Mouse (Mus musculus) neural tube, embryonic 13.5 days (tissue): ENCODE results near the gene Usf1. TPM values are rescaled to one million over a fixed set of nuclear protein-coding genes. Genes with fewer than 3 reads are reported as not detected.

ENCODE experiments used
- ATAC-seq: fragments of 200-750 bp; cut with Nextera tagmentation; 2 replicates; pipeline ENCODE4 v1.8.0; 2017; ENCODE audit warnings: low read depth, mild to moderate bottlenecking, moderate TSS enrichment, moderate library complexity
- H3K27ac ChIP-seq: fragments of 300-500 bp; sonication (generic); replicated peaks from 2 replicates; pipeline ENCODE4 v1.5.1; 2015; ENCODE audit warnings: moderate library complexity, mild to moderate bottlenecking, inconsistent platforms
- H3K27me3 ChIP-seq: fragments of 300-500 bp; sonication (generic); 2 replicates; pipeline ENCODE4 v1.6.1; 2015; ENCODE audit warnings: mild to moderate bottlenecking, inconsistent platforms
- H3K36me3 ChIP-seq: fragments of 300-500 bp; sonication (generic); 2 replicates; pipeline ENCODE4 v1.6.1; 2015; ENCODE audit warnings: mild to moderate bottlenecking, inconsistent platforms
- H3K4me1 ChIP-seq: fragments of 300-500 bp; sonication (generic); replicated peaks from 2 replicates; pipeline ENCODE4 v1.6.1; 2015; ENCODE audit warnings: inconsistent platforms
- H3K4me2 ChIP-seq: fragments of 300-500 bp; sonication (generic); 2 replicates; pipeline ENCODE4 v1.6.1; 2015; ENCODE audit warnings: inconsistent platforms, mild to moderate bottlenecking, moderate library complexity
- H3K4me3 ChIP-seq: fragments of 300-500 bp; sonication (generic); 2 replicates; pipeline ENCODE4 v1.5.1; 2015; ENCODE audit warnings: mild to moderate bottlenecking, inconsistent platforms
- H3K9ac ChIP-seq: fragments of 300-500 bp; sonication (generic); 2 replicates; pipeline ENCODE4 v1.6.1; 2015; ENCODE audit warnings: moderate library complexity, mild to moderate bottlenecking, inconsistent platforms
- H3K9me3 ChIP-seq: fragments of 300-500 bp; sonication (generic); 2 replicates; pipeline ENCODE4 v1.6.1; 2016; ENCODE audit warnings: inconsistent platforms
- WGBS: fragments of 180-500 bp; shearing (Covaris S2); methylation state at CpG from one replicate; pipeline ENCODE4 v1.1.7; 2015; 5-methylcytosine and 5-hydroxymethylcytosine counted together
- polyA plus RNA-seq: library from polyadenylated mRNA; unstranded; fragments of >200 nt; fragmentation: Nextera tagmentation; extraction: Ambion mirVana; gene quantifications from 2 replicates; pipeline ENCODE4 v1.2.1, GENCODE M21; 2015

Gene Usf1
- polyA plus RNA-seq, 1 experiment from 2014 or later, result 183 TPM

DNA sequence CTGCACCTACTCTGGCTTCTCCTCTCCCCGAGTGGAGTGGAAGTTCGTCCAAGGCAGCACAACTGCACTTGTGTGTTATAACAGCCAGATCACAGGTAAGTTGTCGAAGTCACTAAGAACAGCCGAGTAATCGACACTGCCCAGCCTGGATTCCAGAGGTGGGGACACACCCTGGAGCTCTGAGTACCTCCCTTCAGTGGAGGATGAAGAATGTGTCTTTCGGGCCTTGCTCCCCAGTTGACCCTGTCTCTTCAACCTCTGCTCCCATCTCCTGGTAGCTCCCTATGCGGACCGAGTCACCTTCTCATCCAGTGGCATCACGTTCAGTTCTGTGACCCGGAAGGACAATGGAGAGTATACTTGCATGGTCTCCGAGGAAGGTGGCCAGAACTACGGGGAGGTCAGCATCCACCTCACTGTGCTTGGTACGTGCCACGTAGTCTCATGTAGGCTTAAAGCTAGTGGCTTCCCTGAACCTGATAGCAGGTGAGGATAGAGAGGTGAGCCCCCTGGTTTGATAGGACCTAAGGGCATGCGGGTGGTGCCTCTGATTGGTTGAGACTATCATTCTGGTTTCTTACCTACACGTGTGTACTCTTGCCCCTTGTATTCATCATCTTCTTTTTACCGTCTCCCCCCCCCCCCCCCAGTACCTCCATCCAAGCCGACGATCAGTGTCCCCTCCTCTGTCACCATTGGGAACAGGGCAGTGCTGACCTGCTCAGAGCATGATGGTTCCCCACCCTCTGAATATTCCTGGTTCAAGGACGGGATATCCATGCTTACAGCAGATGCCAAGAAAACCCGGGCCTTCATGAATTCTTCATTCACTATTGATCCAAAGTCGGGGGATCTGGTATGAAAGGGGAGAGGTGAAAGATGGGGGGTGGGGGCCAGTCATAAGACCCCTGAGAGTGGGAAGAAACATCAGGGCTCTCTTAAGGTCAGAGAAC lies 49.7 kb downstream of the Usf1 start:
- Histone ChIP-seq H3K9ac (no peak overlapping the region), H3K9me3 (no peaks in the 10 kb centered on the region), H3K36me3 (no peaks in the 10 kb centered on the region), H3K4me3 (no peak overlapping the region), H3K4me1 (peaks cover 10% of the 10 kb centered on the region), H3K27ac (no peak overlapping the region), H3K4me2 (no peak overlapping the region), H3K27me3 (no peaks in the 10 kb centered on the region)
- 96% methylated on average over 22 of the region's 22 CpGs for WGBS
- ATAC-seq, result no peak

DNA sequence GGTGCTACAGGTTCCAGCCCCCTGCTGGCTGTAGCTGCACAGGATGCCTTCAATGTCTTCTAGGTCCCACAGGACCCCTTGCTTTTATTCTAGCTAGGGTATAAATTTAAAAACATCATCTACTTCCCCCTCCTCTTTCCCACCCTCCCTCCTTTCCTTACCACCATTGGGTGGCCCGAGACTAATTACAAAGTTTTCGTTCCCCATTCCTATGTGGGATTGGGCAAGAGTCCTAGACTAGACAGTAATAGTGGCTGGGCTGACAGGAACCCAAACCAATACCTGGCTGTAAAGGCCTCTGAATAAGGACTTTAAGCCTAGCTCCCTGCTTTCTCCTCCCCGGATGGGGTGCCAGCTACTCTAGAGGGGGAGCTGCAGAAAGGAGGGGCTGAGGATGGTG lies 52.0 kb downstream of the Usf1 start:
- Histone ChIP-seq H3K36me3 (no peaks in the 10 kb centered on the region), H3K9ac (no peak overlapping the region), H3K4me3 (no peak overlapping the region), H3K27ac (no peak overlapping the region), H3K4me2 (no peak overlapping the region), H3K9me3 (no peaks in the 10 kb centered on the region), H3K4me1 (peaks cover 10% of the 10 kb centered on the region), H3K27me3 (no peaks in the 10 kb centered on the region)
- 96% methylated on average over 3 of the region's 3 CpGs for WGBS
- ATAC-seq, result no peak

DNA sequence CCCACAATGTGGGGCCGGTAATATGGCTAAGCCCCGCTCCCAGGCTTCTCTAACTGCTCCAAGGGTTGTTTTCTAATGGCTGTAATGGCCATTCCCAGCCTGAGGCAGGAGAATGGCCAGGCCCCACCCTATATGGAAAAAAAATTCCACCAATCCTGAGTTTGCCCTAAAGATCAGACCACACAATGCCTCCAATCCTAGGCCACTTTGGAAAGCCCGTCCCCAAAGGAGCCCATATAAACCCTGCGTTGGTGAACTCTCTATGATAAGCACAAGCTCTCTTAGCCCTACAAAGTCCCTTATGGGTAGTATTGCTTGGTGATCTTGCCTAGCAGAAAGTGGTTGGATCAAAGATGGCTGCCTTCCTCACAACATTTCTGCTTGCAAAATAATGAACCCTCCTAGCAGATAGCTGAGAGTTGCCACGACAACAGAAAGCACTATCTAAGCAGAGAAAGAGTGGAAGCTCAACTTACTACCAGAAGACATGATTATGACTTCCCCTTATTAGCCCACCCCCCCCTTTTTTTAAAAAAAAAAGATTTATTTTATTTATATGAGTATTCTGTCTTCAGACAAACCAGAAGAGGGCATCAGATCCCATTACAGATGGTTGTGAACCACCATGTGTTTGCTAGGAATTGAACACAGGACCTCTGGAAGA lies 54.8 kb downstream of the Usf1 start:
- Histone ChIP-seq H3K36me3 (no peaks in the 10 kb centered on the region), H3K9ac (no peak overlapping the region), H3K9me3 (no peaks in the 10 kb centered on the region), H3K27ac (no peak overlapping the region), H3K4me2 (no peak overlapping the region), H3K4me3 (no peak overlapping the region), H3K27me3 (no peaks in the 10 kb centered on the region), H3K4me1 (no peaks in the 10 kb centered on the region)
- no peak for ATAC-seq
- 89% methylated on average over 5 of the region's 5 CpGs for WGBS

DNA sequence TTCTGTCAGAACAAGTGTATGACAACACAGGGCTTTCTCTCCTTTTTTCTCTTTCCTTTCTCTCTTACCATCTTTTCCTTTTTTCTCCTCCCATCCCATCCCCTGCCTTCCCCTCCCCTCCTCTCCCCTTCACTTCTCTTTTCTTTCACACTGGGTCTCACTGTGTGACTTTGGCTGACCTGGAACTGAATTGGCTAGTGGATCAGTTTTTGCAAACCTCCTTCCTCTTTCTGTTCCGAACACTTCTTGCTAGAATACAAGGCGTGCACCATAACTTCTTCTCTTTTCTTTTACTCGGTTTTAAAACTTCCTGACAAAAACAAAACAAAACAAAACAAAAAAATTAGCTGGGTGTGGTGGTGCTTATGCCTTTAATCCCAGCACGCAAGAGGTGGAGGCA lies 55.5 kb downstream of the Usf1 start:
- Histone ChIP-seq H3K27me3 (no peaks in the 10 kb centered on the region), H3K9me3 (no peaks in the 10 kb centered on the region), H3K27ac (no peak overlapping the region), H3K9ac (no peak overlapping the region), H3K4me1 (no peaks in the 10 kb centered on the region), H3K4me2 (no peak overlapping the region), H3K4me3 (no peak overlapping the region), H3K36me3 (no peaks in the 10 kb centered on the region)
- WGBS, result 82% methylated on average over 4 of the region's 4 CpGs
- no peak for ATAC-seq

Other genes starting within 250 kb of the Usf1 start
- gene Pcp4l1, start 215.0 kb upstream of the Usf1 start, polyA plus RNA-seq, result 13.9 and 18.4 TPM in 2 replicates
- gene Nr1i3, start 197.3 kb upstream of the Usf1 start, polyA plus RNA-seq, result 0.22 and 0.25 TPM in 2 replicates
- gene Tomm40l, start 188.8 kb upstream of the Usf1 start, polyA plus RNA-seq, result 32.6 and 42.6 TPM in 2 replicates
- 4.1 and 6.8 TPM in 2 replicates for gene Apoa2, start 186.3 kb upstream of the Usf1 start, polyA plus RNA-seq
- gene Fcer1g, start 176.9 kb upstream of the Usf1 start, polyA plus RNA-seq, result 38.6 and 38.7 TPM in 2 replicates
- 3.0 and 4.3 TPM in 2 replicates for gene Adamts4, start 160.9 kb upstream of the Usf1 start, polyA plus RNA-seq
- gene Ndufs2, start 159.9 kb upstream of the Usf1 start, polyA plus RNA-seq, result 257 and 263 TPM in 2 replicates
- gene B4galt3, start 141.0 kb upstream of the Usf1 start, polyA plus RNA-seq, result 94.0 and 97.8 TPM in 2 replicates
- 43.1 and 47.2 TPM in 2 replicates for gene Ppox, start 130.1 kb upstream of the Usf1 start, polyA plus RNA-seq
- 89.3 and 97.3 TPM in 2 replicates for gene Usp21, start 123.3 kb upstream of the Usf1 start, polyA plus RNA-seq
- gene Ufc1, start 116.3 kb upstream of the Usf1 start, polyA plus RNA-seq, result 124 and 132 TPM in 2 replicates
- gene Dedd, start 82.2 kb upstream of the Usf1 start, polyA plus RNA-seq, result 47.4 and 52.7 TPM in 2 replicates
- gene Nit1, start 65.7 kb upstream of the Usf1 start, polyA plus RNA-seq, result 51.9 and 52.1 TPM in 2 replicates
- gene Pfdn2, start 65.6 kb upstream of the Usf1 start, polyA plus RNA-seq, result 152 and 159 TPM in 2 replicates
- gene Klhdc9, start 50.5 kb upstream of the Usf1 start, polyA plus RNA-seq, result 3.3 and 4.0 TPM in 2 replicates
- gene Nectin4, start 41.2 kb upstream of the Usf1 start, polyA plus RNA-seq, result 2.1 TPM in 2 replicates
- 1.2 TPM in 2 replicates for gene Arhgap30, start 22.4 kb upstream of the Usf1 start, polyA plus RNA-seq
- 7.8 and 8.5 TPM in 2 replicates for gene Tstd1, start 7.6 kb downstream of the Usf1 start, polyA plus RNA-seq
- gene F11r, start 26.2 kb downstream of the Usf1 start, polyA plus RNA-seq, result 14.7 and 15.1 TPM in 2 replicates
- 28.5 and 28.6 TPM in 2 replicates for gene Alyref2, start 92.2 kb downstream of the Usf1 start, polyA plus RNA-seq
- not detected in 2 replicates for gene Itln1, start 124.0 kb downstream of the Usf1 start, polyA plus RNA-seq
- not detected in 2 replicates for gene Cd244a, start 147.9 kb downstream of the Usf1 start, polyA plus RNA-seq
- 0.18 and 0.35 TPM in 2 replicates for gene Ly9, start 196.1 kb downstream of the Usf1 start, polyA plus RNA-seq
- not detected in 2 replicates for gene Slamf7, start 241.7 kb downstream of the Usf1 start, polyA plus RNA-seq